Mouse (Mus musculus): Measurements from ENCODE around the gene Thap11. TPM values are rescaled to one million over a fixed set of nuclear protein-coding genes. Genes with fewer than 3 reads are reported as not detected.
"Not testable (repeated sequence)": the region's sequence is repeated elsewhere in the genome, so short reads cannot be mapped to it uniquely, and the experiment has no call there.

Thap11 gene
- 25.8 and 28.3 TPM in 2 replicates for total RNA-seq (2017)

DNA sequence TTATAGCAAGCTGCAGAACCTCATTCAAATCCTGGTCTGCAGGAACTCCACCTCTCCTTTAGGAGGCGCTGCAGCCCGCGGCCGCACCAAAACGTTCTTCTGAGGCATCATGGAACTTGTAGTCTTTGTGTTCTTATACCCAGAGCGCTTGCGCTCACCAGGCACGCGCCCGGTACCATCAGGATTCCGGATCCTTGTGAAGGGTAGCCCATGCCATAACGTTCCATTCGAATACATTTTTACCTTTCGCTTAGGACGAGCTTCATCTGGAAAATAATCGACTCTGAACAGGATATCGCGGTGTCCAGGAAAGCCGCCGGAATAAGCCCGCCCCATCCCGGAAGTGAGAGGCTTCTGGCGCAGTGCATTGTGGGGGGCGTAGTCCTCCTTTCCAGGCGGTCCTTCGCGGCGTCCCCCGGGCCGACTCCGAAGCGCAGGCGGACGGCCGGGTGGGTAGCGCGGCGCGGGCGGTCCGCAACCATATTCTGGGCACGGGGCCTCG is at the start of gene Thap11:
Thap11 (plus strand) TSS at position 418 of the 502 bp plus-strand sequence.
- ATAC-seq (replicated peaks in 1 of 2; ENCODE audit: insufficient read depth in 1 of 2, low FRiP score in 2 of 2, low TSS enrichment in 1 of 2, low read depth in 1 of 2, poor library complexity in 2 of 2, severe bottlenecking in 2 of 2), result peak; percentile 77 to 84

DNA sequence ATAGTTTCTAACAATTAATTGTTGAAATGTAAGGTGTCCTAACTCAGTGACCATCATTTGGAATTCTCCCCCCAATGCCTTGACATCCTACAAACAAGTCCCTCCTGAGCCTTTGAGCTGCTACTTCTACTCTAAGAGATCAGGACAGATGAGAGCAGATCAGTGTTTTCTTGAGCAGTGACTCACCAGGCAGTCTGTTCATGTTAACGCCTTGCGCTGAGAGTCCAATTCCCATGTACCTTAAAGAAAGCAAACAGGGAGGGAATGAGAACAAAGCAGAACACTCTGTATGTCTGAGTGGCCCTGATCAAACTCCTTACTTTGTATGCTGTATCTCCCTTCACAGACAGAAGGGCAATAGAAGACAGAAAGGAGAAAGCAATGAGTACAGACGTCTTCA is 49.6 kb upstream of the Thap11 start:
- ATAC-seq (replicated peaks in 1 of 2; ENCODE audit: insufficient read depth in 1 of 2, low FRiP score in 2 of 2, low TSS enrichment in 1 of 2, low read depth in 1 of 2, poor library complexity in 2 of 2, severe bottlenecking in 2 of 2), result no peak

DNA sequence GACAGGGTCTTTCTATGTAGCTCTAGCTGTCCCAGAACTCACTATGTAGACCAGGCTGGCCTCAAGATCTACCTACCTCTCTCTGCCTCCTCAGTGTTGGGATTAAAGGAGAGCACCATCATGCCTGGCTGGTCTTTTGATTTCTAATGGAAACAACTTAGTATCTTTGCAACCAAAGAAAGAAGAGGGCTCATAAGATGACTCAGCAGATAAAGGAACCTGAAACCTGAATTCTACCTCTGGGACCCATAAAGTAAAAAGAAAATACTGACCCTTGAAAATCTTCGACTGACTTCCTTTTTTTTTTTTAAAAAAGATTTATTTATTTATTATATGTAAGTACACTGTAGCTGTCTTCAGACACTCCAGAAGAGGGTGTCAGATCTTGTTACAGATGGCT is 49.0 kb upstream of the Thap11 start:
- no peak for ATAC-seq (replicated peaks in 1 of 2; ENCODE audit: insufficient read depth in 1 of 2, low FRiP score in 2 of 2, low TSS enrichment in 1 of 2, low read depth in 1 of 2, poor library complexity in 2 of 2, severe bottlenecking in 2 of 2)

GRCm38 (mm10) chr8:105807766-105808165 is 47.2 kb upstream of the Thap11 start:
- no peak for ATAC-seq (replicated peaks in 1 of 2; ENCODE audit: insufficient read depth in 1 of 2, low FRiP score in 2 of 2, low TSS enrichment in 1 of 2, low read depth in 1 of 2, poor library complexity in 2 of 2, severe bottlenecking in 2 of 2)

GRCm38 (mm10) chr8:105808480-105808879 is 46.5 kb upstream of the Thap11 start:
- no peak for ATAC-seq (replicated peaks in 1 of 2; ENCODE audit: insufficient read depth in 1 of 2, low FRiP score in 2 of 2, low TSS enrichment in 1 of 2, low read depth in 1 of 2, poor library complexity in 2 of 2, severe bottlenecking in 2 of 2)

- ATAC-seq (replicated peaks in 1 of 2; ENCODE audit: insufficient read depth in 1 of 2, low FRiP score in 2 of 2, low TSS enrichment in 1 of 2, low read depth in 1 of 2, poor library complexity in 2 of 2, severe bottlenecking in 2 of 2), result 0 out of 4 replicates have a peak, but pooled peaks of 1 of the 2 experiments have one; percentile 27
Observed at GRCm38 (mm10) chr8:105810245-105810786, 44.6 kb upstream of the Thap11 start.

DNA sequence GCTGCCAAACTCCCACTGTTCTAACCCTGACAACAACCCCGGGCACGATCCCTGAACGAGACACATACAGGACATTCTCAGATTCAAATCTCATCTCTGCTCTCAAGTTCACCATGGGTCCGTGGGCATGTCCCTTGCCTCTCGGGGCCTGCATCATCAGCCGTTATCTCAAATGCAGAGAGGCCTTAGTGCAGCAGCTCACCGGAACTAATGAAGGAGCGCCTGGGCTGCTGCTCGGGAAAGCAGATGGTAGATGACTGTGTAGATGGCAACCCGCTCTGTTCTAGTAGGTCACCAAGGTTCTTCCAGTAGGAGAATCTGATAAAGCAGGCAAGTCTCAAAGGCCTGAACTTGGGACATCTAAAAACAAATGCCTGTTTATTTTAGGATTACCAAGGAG is 43.9 kb upstream of the Thap11 start:
- no peak for ATAC-seq (replicated peaks in 1 of 2; ENCODE audit: insufficient read depth in 1 of 2, low FRiP score in 2 of 2, low TSS enrichment in 1 of 2, low read depth in 1 of 2, poor library complexity in 2 of 2, severe bottlenecking in 2 of 2)

GRCm38 (mm10) chr8:105811543-105811942 is 43.4 kb upstream of the Thap11 start:
- ATAC-seq (replicated peaks in 1 of 2; ENCODE audit: insufficient read depth in 1 of 2, low FRiP score in 2 of 2, low TSS enrichment in 1 of 2, low read depth in 1 of 2, poor library complexity in 2 of 2, severe bottlenecking in 2 of 2), result no peak

GRCm38 (mm10) chr8:105812511-105812910 is 42.4 kb upstream of the Thap11 start:
- no peak for ATAC-seq (replicated peaks in 1 of 2; ENCODE audit: insufficient read depth in 1 of 2, low FRiP score in 2 of 2, low TSS enrichment in 1 of 2, low read depth in 1 of 2, poor library complexity in 2 of 2, severe bottlenecking in 2 of 2)

GRCm38 (mm10) chr8:105813241-105813640 is 41.7 kb upstream of the Thap11 start:
- ATAC-seq (replicated peaks in 1 of 2; ENCODE audit: insufficient read depth in 1 of 2, low FRiP score in 2 of 2, low TSS enrichment in 1 of 2, low read depth in 1 of 2, poor library complexity in 2 of 2, severe bottlenecking in 2 of 2), result no peak

- no peak; a peak in 1 of 4 replicates for ATAC-seq (replicated peaks in 1 of 2; ENCODE audit: insufficient read depth in 1 of 2, low FRiP score in 2 of 2, low TSS enrichment in 1 of 2, low read depth in 1 of 2, poor library complexity in 2 of 2, severe bottlenecking in 2 of 2)
Observed at GRCm38 (mm10) chr8:105819659-105820058, 35.3 kb upstream of the Thap11 start.

GRCm38 (mm10) chr8:105820925-105821324 is 34.0 kb upstream of the Thap11 start:
- ATAC-seq (replicated peaks in 1 of 2; ENCODE audit: insufficient read depth in 1 of 2, low FRiP score in 2 of 2, low TSS enrichment in 1 of 2, low read depth in 1 of 2, poor library complexity in 2 of 2, severe bottlenecking in 2 of 2), result peak; percentile 53 to 68; a peak in 3 of 4 replicates

- no peak for ATAC-seq (replicated peaks in 1 of 2; ENCODE audit: insufficient read depth in 1 of 2, low FRiP score in 2 of 2, low TSS enrichment in 1 of 2, low read depth in 1 of 2, poor library complexity in 2 of 2, severe bottlenecking in 2 of 2)
Observed at GRCm38 (mm10) chr8:105825506-105825905, 29.4 kb upstream of the Thap11 start.

- ATAC-seq (replicated peaks in 1 of 2; ENCODE audit: insufficient read depth in 1 of 2, low FRiP score in 2 of 2, low TSS enrichment in 1 of 2, low read depth in 1 of 2, poor library complexity in 2 of 2, severe bottlenecking in 2 of 2), result no peak
Observed at GRCm38 (mm10) chr8:105826379-105826778, 28.6 kb upstream of the Thap11 start.

- peak; percentile 96 for ATAC-seq (replicated peaks in 1 of 2; ENCODE audit: insufficient read depth in 1 of 2, low FRiP score in 2 of 2, low TSS enrichment in 1 of 2, low read depth in 1 of 2, poor library complexity in 2 of 2, severe bottlenecking in 2 of 2)
Observed at GRCm38 (mm10) chr8:105826861-105827848, 27.8 kb upstream of the Thap11 start, which contains the start of the genes Ranbp10 and Tsnaxip1. Gene Ranbp10, minus strand, starts transcription at chr8:105827350. Gene Tsnaxip1, plus strand, starts transcription at chr8:105827731.

DNA sequence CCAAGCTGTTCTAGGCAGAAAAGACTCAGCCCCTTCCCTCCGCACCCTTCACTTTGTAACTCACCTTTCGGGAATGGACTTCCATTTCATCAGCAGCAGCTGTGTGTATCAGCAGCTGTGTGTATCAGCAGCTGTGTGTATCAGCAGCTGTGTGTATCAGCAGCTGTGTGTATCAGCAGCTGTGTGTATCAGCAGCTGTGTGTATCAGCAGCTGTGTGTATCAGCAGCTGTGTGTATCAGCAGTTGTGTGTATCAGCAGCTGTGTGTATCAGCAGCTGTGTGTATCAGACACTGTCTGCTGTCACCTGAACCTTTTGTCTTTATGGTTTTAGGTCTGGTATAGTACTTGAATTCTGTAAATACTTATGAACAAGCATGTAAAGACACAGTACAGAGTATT is 21.2 kb upstream of the Thap11 start:
- ATAC-seq (replicated peaks in 1 of 2; ENCODE audit: insufficient read depth in 1 of 2, low FRiP score in 2 of 2, low TSS enrichment in 1 of 2, low read depth in 1 of 2, poor library complexity in 2 of 2, severe bottlenecking in 2 of 2), result not testable (repeated sequence)

- ATAC-seq (replicated peaks in 1 of 2; ENCODE audit: insufficient read depth in 1 of 2, low FRiP score in 2 of 2, low TSS enrichment in 1 of 2, low read depth in 1 of 2, poor library complexity in 2 of 2, severe bottlenecking in 2 of 2), result peak; percentile 87 to 95
Observed at GRCm38 (mm10) chr8:105835318-105835717, 19.6 kb upstream of the Thap11 start.

DNA sequence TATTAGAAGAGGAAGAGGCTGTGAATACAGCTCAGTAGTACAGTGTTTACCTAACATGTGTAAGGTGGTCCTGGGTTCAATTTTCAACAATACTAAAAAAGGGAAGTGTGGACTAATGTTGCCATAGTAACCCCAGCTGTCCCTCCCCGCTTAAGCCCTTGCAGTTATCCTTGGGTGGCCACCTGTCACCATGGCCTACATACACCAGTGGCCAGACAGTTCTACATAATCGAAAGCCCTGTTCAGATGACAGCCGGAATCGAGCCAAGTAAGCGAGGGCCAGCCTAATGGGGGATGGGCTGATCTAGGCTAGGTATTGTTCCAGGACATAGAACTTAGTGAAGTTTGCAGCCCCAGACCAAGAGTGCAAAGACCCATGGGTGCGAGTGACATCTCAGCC is 17.9 kb upstream of the Thap11 start:
- no peak for ATAC-seq (replicated peaks in 1 of 2; ENCODE audit: insufficient read depth in 1 of 2, low FRiP score in 2 of 2, low TSS enrichment in 1 of 2, low read depth in 1 of 2, poor library complexity in 2 of 2, severe bottlenecking in 2 of 2)
